Mouse (Mus musculus) forebrain, embryonic 10.5 days (tissue): ENCODE data around the gene Anp32e. TPM values are rescaled to one million over a fixed set of nuclear protein-coding genes. Genes with fewer than 3 reads are reported as not detected.
A peak's percentile ranks its signal among the peaks of the same experiment; 100 is the strongest.
"Not testable (repeated sequence)": the region's sequence is repeated elsewhere in the genome, so short reads cannot be mapped to it uniquely, and the experiment has no call there.

Source experiments
- DNase-seq: peaks from one replicate; pipeline ENCODE4 v3.0.0-alpha.2; 2017; ENCODE audit warnings: low spot score; ENCODE audit errors: extremely low spot score
- H3K27ac ChIP-seq: fragments of 300-500 bp; sonication (generic); 2 replicates; pipeline ENCODE4 v1.5.1; 2016; ENCODE audit warnings: mild to moderate bottlenecking
- H3K27me3 ChIP-seq: fragments of 300-500 bp; sonication (generic); 2 replicates; pipeline ENCODE4 v1.6.1; 2016; ENCODE audit warnings: mild to moderate bottlenecking; ENCODE audit not compliant: poor library complexity, severe bottlenecking
- H3K36me3 ChIP-seq: fragments of 300-500 bp; sonication (generic); replicated peaks from 2 replicates; pipeline ENCODE4 v1.6.1; 2016; ENCODE audit warnings: mild to moderate bottlenecking, moderate library complexity
- H3K4me1 ChIP-seq: fragments of 300-500 bp; sonication (generic); 2 replicates; pipeline ENCODE4 v1.6.1; 2016
- H3K4me3 ChIP-seq: fragments of 300-500 bp; sonication (generic); 2 replicates; pipeline ENCODE4 v1.5.1; 2016; ENCODE audit warnings: mild to moderate bottlenecking, moderate library complexity
- H3K9me3 ChIP-seq: fragments of 300-500 bp; sonication (generic); 2 replicates; pipeline ENCODE4 v1.6.1; 2016; ENCODE audit warnings: mild to moderate bottlenecking, moderate library complexity
- WGBS: fragments of 180-500 bp; shearing (Covaris S2); methylation state at CpG from one replicate; pipeline ENCODE4 v1.1.7; 2016; 5-methylcytosine and 5-hydroxymethylcytosine counted together
- polyA plus RNA-seq: library from polyadenylated mRNA; unstranded; fragments of >200 nt; fragmentation: Nextera tagmentation; extraction: Ambion mirVana; gene quantifications from 2 replicates; pipeline ENCODE4 v1.2.1, GENCODE M21; 2016

The Anp32e gene
- polyA plus RNA-seq, 1 experiment from 2014 or later: 421 TPM

DNA sequence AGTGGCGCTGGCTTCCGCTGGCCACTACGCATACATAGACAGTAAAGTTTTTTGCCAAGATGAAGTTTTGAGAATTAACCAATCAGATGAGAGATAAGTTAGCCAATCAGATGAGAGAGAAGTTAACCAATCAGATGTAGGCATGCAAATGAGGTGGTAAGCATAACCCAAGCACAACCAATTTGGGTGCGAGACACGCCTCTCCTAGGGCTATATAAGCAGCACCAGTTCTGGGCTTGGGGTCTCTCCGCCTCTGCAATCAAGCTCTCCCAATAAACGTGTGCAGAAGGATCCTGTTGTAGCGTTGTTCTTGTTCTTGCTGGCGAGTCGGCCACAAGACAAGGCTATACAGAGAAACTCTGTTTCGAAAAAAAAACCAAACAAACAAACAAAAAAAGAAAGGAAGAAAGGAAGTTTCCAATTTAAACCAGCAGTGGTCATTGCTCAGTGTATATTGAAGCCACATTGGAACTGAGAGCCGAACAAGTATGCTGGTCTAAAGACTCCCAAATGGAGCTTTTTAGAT is 25.7 kb downstream of the Anp32e start:
- H3K4me3 ChIP-seq, H3K27me3 ChIP-seq, H3K9me3 ChIP-seq, H3K36me3 ChIP-seq, H3K27ac ChIP-seq, DNase-seq: not testable (repeated sequence)
- WGBS: 91% methylated on average over 12 of the region's 12 CpGs
- peaks cover 26% of the 10 kb centered on the region for H3K4me1 ChIP-seq

GRCm38 (mm10) chr3:95955318-95955717 is 26.3 kb downstream of the Anp32e start:
- H3K4me1 ChIP-seq: peaks cover 22% of the 10 kb centered on the region
- WGBS: 92% methylated on average over 5 of the region's 5 CpGs
- H3K27ac ChIP-seq: no peak overlapping the region

DNA sequence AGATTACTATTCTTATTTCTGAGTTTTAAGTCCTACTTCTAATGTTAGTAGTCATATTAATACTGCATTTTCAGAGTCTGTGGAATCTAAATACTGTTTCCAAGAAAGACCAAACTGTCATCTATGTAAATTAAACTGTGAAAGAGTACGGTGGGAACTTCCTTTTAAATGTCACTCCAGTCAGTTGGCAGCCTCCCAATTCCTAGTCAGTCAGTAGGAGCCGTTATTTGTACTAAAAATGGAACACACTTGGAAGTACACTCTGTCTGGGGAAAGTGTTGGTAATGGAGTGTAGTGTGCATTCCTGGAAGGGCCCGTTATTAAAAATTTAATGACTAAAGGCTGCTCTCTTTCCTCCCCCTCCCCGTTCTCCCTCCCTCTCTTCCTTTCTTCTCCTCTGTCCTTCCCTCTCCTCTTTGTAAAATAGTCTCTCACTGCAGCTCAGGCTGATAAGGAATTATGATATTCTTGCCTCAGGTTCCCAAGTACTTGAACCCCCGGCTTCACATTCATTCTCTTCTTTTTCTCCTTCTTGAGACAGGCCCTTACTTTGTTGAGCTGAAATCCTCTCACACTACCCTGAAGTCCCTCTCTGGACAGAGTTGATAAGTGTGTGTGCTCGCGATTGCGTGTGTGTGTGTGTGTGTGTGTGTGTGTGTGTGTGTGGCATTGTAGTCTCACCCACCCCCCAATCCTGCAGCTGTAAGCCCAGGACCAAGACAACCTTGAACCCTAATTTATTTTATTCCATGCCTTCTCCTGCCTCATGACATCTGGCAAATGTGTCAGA is 28.5 kb downstream of the Anp32e start:
- H3K4me3 ChIP-seq: no peak overlapping the region
- H3K9me3 ChIP-seq: peaks cover 6% of the 10 kb centered on the region; the same call in 1 of the 2 replicates
- no peak overlapping the region for H3K27ac ChIP-seq
- no peak for DNase-seq
- no peaks in the 10 kb centered on the region for H3K36me3 ChIP-seq
- no peaks in the 10 kb centered on the region for H3K27me3 ChIP-seq
- H3K4me1 ChIP-seq: peaks cover 15% of the 10 kb centered on the region
- 83% methylated on average over 8 of the region's 8 CpGs for WGBS

More at GRCm38 (mm10) chr3:95955318-95955717, 26.3 kb downstream of the Anp32e start:
- no peak for DNase-seq
- Histone ChIP-seq H3K9me3 (peaks cover 6% of the 10 kb centered on the region; the same call in 1 of the 2 replicates), H3K27me3 (no peaks in the 10 kb centered on the region), H3K4me3 (no peak overlapping the region), H3K36me3 (no peaks in the 10 kb centered on the region)

DNA sequence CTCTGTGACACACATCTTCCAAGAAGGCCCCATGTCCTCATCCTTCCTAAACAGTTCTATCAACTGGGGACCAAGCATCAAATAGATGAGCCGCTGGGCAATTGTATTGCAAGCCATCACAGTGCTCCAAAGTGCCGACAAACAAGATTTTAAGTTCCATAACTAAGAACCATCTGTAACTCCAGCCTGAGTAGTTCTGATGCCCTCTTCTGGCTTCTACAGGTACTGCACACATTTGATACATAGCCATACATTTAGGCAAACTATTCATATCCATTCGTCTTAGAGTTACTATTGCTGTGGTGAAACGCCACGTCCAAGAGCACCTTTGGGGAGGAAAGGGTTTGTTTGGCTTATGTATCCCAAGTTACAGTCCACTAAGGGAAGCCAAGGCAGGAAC is 30.0 kb downstream of the Anp32e start:
- no peak for DNase-seq
- Histone ChIP-seq H3K27ac (no peak overlapping the region), H3K9me3 (peaks cover 6% of the 10 kb centered on the region; the same call in 1 of the 2 replicates), H3K27me3 (no peaks in the 10 kb centered on the region), H3K36me3 (no peaks in the 10 kb centered on the region), H3K4me3 (no peak overlapping the region), H3K4me1 (peaks cover 14% of the 10 kb centered on the region)
- WGBS: 75% methylated on average over 5 of the region's 5 CpGs

DNA sequence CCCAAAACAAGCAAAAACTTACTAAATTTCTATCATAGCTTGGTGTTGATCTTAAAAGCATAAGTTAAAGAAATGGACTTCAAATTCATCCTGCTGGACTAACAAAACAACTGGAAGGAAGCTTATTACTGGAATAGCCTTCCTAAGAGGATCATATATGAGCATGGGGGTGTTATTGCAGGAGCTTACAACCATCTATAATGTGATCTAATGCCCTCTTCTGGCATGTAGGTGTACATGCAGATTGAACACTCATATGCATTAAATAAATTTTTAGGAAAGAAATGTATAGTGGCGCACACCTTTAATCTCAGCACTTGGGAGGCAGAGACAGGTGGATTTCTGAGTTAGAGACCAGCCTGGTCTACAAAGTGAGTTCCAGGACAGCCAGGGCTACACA is 30.8 kb downstream of the Anp32e start:
- Histone ChIP-seq H3K9me3 (peaks cover under 1% of the 10 kb centered on the region; the same call in 1 of the 2 replicates), H3K36me3 (no peaks in the 10 kb centered on the region), H3K4me3 (no peak overlapping the region), H3K27me3 (no peaks in the 10 kb centered on the region), H3K4me1 (peaks cover 14% of the 10 kb centered on the region), H3K27ac (no peak overlapping the region)
- WGBS: 95% methylated on average over 1 of the region's 1 CpGs
- no peak for DNase-seq

DNA sequence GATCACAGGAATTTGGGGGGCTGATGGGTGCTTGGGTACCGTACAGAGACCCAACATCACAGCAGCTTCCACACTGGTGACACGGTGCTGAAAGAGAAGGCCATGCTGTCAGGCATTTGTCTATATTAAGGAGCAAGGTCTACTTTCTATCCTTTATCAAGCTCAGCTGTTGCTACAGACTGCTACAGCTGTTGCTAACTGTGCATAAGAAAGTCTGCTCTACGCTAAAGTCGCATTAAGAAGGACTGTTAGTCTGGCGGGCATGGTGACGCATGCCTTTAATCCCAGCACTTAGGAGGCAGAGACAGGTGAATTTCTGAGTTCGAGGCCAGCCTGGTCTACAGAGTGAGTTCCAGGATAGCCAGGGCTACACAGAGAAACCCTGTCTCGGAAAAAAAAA is 33.1 kb downstream of the Anp32e start:
- H3K4me1 ChIP-seq: peaks cover 19% of the 10 kb centered on the region
- not testable (repeated sequence) for H3K9me3 ChIP-seq, H3K27me3 ChIP-seq, H3K36me3 ChIP-seq, DNase-seq, H3K4me3 ChIP-seq, H3K27ac ChIP-seq
- WGBS: 88% methylated on average over 8 of the region's 8 CpGs

- no peak overlapping the region for H3K27ac ChIP-seq
- H3K9me3 ChIP-seq: no peaks in the 10 kb centered on the region
- no peak overlapping the region for H3K4me3 ChIP-seq
- peaks cover 19% of the 10 kb centered on the region for H3K4me1 ChIP-seq
- H3K27me3 ChIP-seq: no peaks in the 10 kb centered on the region; the same call in 1 of the 2 replicates
- no peak for DNase-seq
- H3K36me3 ChIP-seq: no peaks in the 10 kb centered on the region
- 21% methylated on average over 2 of the region's 2 CpGs for WGBS
Measured at GRCm38 (mm10) chr3:95963230-95963629, 34.2 kb downstream of the Anp32e start.

GRCm38 (mm10) chr3:95963681-95964080 is 34.6 kb downstream of the Anp32e start:
- DNase-seq: no peak
- H3K27ac ChIP-seq: no peak overlapping the region
- no peak overlapping the region for H3K4me3 ChIP-seq
- peaks cover 19% of the 10 kb centered on the region for H3K4me1 ChIP-seq
- 42% methylated on average over 4 of the region's 4 CpGs for WGBS
- no peaks in the 10 kb centered on the region for H3K36me3 ChIP-seq
- H3K27me3 ChIP-seq: no peaks in the 10 kb centered on the region; the same call in 1 of the 2 replicates
- no peaks in the 10 kb centered on the region for H3K9me3 ChIP-seq

DNA sequence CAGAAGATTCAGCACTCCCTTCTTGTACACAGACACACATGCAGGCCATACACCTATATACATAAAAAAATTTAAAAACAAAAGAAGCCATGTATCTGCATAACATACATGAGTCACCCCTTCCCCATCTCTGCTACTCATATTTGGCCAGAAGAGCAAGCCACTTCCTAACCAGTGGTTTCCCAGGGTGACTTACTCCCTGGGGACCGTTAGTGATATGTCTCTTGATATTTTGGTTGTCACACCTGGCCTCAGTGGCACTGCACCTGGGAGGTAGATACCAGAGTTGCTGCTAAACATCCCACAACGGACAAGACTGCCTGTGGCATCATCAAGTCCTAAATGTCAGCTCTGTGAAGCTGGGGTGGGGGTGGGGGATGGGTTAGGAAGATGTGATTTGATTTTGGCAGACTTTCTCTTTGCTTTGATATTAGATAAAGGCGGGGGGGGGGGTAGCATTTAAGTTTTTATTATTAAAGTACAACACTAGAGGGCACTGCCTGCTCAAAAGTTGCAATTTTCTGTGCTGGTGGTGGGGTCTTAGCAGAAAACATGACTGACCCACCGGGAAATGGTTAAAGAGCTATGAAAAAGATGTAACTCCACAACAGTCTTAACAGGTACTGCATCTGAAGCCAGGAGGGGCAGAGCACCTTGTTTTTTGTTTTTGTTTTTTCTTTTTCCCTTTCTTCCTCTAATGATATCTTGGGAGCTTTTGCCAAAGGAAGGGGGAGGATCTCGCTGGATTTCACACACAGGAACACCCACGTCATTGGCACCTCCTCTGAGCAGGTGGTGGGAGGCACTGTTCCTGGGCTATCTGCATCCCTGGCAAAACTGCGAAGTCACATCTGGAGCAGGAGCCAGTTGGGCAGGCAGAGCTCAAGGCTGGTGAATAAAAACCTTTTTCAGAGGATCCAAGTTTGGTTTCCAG is 36.7 kb downstream of the Anp32e start:
- H3K27me3 ChIP-seq: no peaks in the 10 kb centered on the region; the same call in 1 of the 2 replicates
- DNase-seq: no peak
- H3K9me3 ChIP-seq: no peaks in the 10 kb centered on the region
- peaks cover 19% of the 10 kb centered on the region for H3K4me1 ChIP-seq
- no peak overlapping the region; the same call in 1 of the 2 replicates for H3K4me3 ChIP-seq
- 17% methylated on average over 7 of the region's 7 CpGs for WGBS
- no peaks in the 10 kb centered on the region for H3K36me3 ChIP-seq
- H3K27ac ChIP-seq: no peak overlapping the region

DNA sequence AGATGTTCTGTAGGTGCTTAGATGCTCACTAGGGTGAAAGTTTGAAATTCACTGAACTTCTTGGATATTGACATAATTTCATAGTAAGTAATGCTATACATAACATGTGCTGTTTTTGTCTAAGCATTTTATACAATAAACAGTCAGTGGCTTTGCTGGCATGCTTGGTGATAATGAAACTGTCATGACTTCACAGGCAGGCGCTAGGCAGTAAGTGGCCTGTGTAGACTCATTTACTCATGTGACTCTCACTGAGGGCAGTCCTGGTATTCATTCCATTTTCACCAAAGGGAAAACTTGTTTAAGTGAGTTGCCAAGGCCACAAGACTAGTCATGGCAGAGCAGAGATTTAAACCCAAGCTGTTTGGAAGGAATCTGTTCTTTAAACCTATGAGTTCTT is 40.2 kb downstream of the Anp32e start:
- Histone ChIP-seq H3K4me3 (no peak overlapping the region), H3K4me1 (peaks cover 29% of the 10 kb centered on the region), H3K27me3 (peaks cover 22% of the 10 kb centered on the region), H3K9me3 (no peaks in the 10 kb centered on the region), H3K27ac (no peak overlapping the region), H3K36me3 (no peaks in the 10 kb centered on the region)
- WGBS: 98% methylated on average over 1 of the region's 1 CpGs
- DNase-seq: no peak

DNA sequence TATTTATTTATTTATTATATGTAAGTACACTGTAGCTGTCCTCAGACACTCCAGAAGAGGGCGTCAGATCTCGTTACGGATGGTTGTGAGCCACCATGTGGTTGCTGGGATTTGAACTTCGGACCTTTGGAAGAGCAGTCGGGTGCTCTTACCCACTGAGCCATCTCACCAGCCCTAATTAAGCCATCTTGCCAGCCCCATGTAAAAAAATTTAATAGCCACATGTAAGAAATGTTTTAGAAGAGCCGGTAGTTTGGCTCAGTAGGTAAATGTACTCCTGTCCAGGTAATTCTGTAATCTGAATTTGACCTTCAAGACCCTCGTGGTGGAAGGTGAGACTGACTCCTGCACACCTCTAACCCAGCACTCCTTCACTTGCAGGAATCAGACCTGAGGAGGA is 41.6 kb downstream of the Anp32e start:
- H3K9me3 ChIP-seq, DNase-seq, H3K36me3 ChIP-seq, H3K4me3 ChIP-seq, H3K27ac ChIP-seq: not testable (repeated sequence)
- Histone ChIP-seq H3K27me3 (peaks cover 35% of the 10 kb centered on the region), H3K4me1 (peaks cover 30% of the 10 kb centered on the region)
- WGBS: 53% methylated on average over 7 of the region's 7 CpGs

DNA sequence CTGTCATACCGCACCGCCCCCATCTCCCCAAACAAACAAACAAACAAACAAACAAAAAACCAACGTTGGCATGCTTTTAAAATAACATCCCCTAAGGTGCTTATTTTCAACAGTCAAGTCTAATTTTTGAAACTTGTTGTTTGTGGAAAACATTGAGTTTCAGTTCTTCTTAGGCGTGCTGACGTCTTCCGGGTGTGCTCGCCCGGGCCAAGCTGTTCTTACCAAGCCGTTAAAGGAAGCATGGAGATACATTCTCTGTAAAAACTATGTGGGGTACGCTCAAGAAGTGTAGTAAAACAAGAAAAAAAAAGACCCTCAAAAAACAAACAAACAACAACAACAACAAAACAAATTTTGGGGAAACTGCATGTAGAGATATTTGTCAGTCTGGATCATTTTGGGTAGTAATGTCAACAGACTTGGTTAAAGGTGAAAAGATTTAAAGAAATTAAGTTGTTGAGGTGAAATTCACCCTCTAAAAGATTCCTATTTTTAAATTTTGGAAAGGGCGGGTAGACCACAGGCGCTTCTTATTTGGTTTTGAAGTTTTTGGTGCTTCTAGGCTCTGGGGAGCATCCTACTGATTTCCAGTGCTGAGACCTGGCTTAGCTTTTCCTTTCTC is 43.3 kb downstream of the Anp32e start:
- Histone ChIP-seq H3K27ac (peak overlapping the region; percentile 82), H3K36me3 (no peaks in the 10 kb centered on the region), H3K4me1 (peaks cover 27% of the 10 kb centered on the region), H3K27me3 (peaks cover 35% of the 10 kb centered on the region), H3K4me3 (peak overlapping the region; percentile 44), H3K9me3 (no peaks in the 10 kb centered on the region)
- DNase-seq: no peak
- WGBS: 65% methylated on average over 12 of the region's 12 CpGs
